Mouse (Mus musculus) bone marrow macrophage, adult 2 months (primary cell): ENCODE measurements around the gene Nfil3. TPM values are rescaled to one million over a fixed set of nuclear protein-coding genes. Genes with fewer than 3 reads are reported as not detected.

Experiments
- H3K27ac ChIP-seq: 2 replicates; pipeline ENCODE4 v1.5.1; 2012; ENCODE audit warnings: low read depth, low read length; ENCODE audit not compliant: insufficient read depth
- H3K4me1 ChIP-seq: 2 replicates; pipeline ENCODE4 v1.6.1; 2012; ENCODE audit warnings: low read length; ENCODE audit not compliant: control insufficient read depth, insufficient read depth
- H3K4me3 ChIP-seq: 2 replicates; pipeline ENCODE4 v1.5.1; 2012; ENCODE audit warnings: mild to moderate bottlenecking, low read length, moderate library complexity; ENCODE audit not compliant: insufficient read depth
- CTCF ChIP-seq: IDR thresholded peaks from 2 replicates; pipeline ENCODE4 v1.5.1; 2012; ENCODE audit warnings: low read depth, mild to moderate bottlenecking, low read length, moderate library complexity
- POLR2A ChIP-seq: IDR thresholded peaks from 2 replicates; pipeline ENCODE4 v1.6.1; 2012; ENCODE audit warnings: mild to moderate bottlenecking, low read depth, low read length, borderline replicate concordance
- polyA plus RNA-seq: library from polyadenylated mRNA; stranded (reverse); fragments of >200 nt; gene quantifications from 2 replicates; pipeline ENCODE4 v1.2.4, GENCODE M21; 2012; ENCODE audit not compliant: missing spikeins, insufficient read depth, insufficient read length

Nfil3 gene
- polyA plus RNA-seq, 1 experiment, result 11.7 TPM

- no peak overlapping the region; the same call in 1 of the 2 replicates for H3K4me3 ChIP-seq
- TF ChIP-seq POLR2A (no peak), CTCF (no peak)
- peaks cover 25% of the 10 kb centered on the region for H3K4me1 ChIP-seq
- no peak overlapping the region for H3K27ac ChIP-seq
Observed at GRCm38 (mm10) chr13:52977221-52977609, 3.7 kb downstream of the Nfil3 start.

GRCm38 (mm10) chr13:52976510-52977220, 4.2 kb downstream of the Nfil3 start:
- no peak for TF ChIP-seq POLR2A
- TF ChIP-seq CTCF, result no peak
- peaks cover 24% of the 10 kb centered on the region for H3K4me1 ChIP-seq
- peak overlapping the region; percentile 18; the same call in 1 of the 2 replicates for H3K4me3 ChIP-seq
- H3K27ac ChIP-seq, result no peak overlapping the region

DNA sequence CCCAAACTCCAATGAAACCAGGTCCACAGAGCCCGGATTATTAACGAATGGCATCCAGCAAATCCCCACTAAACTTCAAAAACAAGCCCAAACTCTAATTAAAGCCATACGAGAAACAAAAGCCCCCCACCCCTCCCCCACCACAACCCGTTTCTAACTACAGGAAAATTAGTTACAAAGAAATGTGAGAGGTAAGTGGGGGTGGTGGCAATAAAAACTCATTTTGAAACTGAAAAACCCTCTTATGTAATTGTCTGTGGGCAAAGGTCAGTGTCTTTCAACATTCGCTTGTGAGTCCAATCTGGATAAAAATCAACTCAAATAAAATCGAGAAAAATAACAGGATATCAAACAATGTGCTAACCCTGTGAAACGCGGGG, 4.8 kb downstream of the Nfil3 start:
- Histone ChIP-seq H3K27ac (no peak overlapping the region), H3K4me3 (no peak overlapping the region), H3K4me1 (peaks cover 24% of the 10 kb centered on the region)
- TF ChIP-seq POLR2A, result no peak
- no peak for TF ChIP-seq CTCF

DNA sequence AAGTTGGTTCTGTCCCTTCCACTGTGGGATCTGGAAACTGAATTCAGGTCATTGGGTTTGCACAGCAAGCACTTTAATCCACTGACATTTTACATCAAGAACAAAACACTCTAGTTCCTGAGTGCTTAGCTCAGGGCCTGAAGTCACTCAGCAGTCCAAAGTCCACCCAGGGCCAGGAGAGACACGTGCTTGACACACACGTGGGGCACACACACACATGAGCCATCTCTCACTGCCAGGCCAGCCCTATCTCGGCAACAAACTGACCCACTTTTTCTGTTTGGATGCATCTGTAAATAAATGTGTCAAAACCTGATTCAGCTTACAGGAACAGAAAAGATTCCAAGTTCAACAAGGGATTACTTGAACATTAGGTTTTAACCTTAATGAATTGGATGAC, 6.2 kb downstream of the Nfil3 start:
- H3K27ac ChIP-seq, result no peak overlapping the region
- no peak overlapping the region for H3K4me3 ChIP-seq
- TF ChIP-seq CTCF, result no peak
- no peak for TF ChIP-seq POLR2A
- H3K4me1 ChIP-seq, result peaks cover 24% of the 10 kb centered on the region

DNA sequence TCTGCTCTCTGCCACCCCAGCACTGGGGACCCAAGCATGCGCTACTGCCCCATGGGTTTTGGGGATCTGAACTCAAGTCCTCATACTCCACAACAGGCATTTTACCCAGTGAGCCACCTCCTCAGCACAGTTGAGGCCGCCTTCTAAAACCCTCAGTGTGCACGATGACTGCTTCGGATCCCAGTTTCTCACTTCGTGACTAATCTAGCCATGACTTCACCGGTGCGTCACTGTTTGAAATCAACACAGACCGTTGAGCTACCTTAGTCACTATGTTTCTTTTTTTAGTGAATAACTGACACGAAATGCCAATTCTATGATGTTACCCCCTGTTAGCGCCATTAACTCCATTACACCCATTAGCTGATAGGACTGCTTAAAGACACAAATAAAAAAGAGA, 7.4 kb downstream of the Nfil3 start:
- Histone ChIP-seq H3K27ac (no peak overlapping the region), H3K4me3 (no peak overlapping the region), H3K4me1 (peaks cover 24% of the 10 kb centered on the region)
- TF ChIP-seq CTCF (no peak), POLR2A (no peak)

- peaks cover 21% of the 10 kb centered on the region for H3K4me1 ChIP-seq
Observed at GRCm38 (mm10) chr13:52972626-52973025, 8.2 kb downstream of the Nfil3 start.

GRCm38 (mm10) chr13:52970876-52971275, 10.0 kb downstream of the Nfil3 start:
- H3K4me3 ChIP-seq, result no peak overlapping the region
- TF ChIP-seq CTCF (no peak), POLR2A (no peak)
- no peak overlapping the region for H3K27ac ChIP-seq
- H3K4me1 ChIP-seq, result peaks cover 9% of the 10 kb centered on the region

More at GRCm38 (mm10) chr13:52972626-52973025, 8.2 kb downstream of the Nfil3 start:
- Histone ChIP-seq H3K4me3 (no peak overlapping the region), H3K27ac (no peak overlapping the region)
- TF ChIP-seq CTCF (no peak), POLR2A (no peak)

DNA sequence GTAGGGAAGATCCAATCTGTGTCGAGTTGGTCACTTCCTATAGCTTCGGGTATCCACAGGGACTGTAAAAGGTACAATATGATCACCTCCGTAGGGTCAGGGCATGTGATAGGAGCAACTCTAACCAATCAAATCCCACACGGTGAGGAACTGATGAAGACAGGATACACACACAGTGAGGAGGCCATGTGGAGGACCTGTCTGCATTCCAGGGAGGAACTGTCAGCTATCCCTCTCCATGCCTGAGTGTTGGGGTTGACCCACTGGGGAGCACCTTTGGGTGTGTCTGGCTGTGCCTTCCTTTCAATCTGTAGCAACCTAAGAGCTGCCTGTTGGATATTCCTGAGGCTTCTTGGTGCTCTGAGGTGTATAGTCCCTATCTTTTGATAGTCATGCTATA, 18.0 kb downstream of the Nfil3 start:
- Histone ChIP-seq H3K4me1 (peaks cover 13% of the 10 kb centered on the region), H3K4me3 (no peak overlapping the region), H3K27ac (peak overlapping the region; percentile 17; the same call in 1 of the 2 replicates)
- TF ChIP-seq CTCF (no peak), POLR2A (no peak)

GRCm38 (mm10) chr13:52962361-52962760, 18.5 kb downstream of the Nfil3 start:
- no peak overlapping the region for H3K4me3 ChIP-seq
- peaks cover 13% of the 10 kb centered on the region for H3K4me1 ChIP-seq
- TF ChIP-seq POLR2A (no peak), CTCF (no peak)
- peak overlapping the region; percentile 17; the same call in 1 of the 2 replicates for H3K27ac ChIP-seq

DNA sequence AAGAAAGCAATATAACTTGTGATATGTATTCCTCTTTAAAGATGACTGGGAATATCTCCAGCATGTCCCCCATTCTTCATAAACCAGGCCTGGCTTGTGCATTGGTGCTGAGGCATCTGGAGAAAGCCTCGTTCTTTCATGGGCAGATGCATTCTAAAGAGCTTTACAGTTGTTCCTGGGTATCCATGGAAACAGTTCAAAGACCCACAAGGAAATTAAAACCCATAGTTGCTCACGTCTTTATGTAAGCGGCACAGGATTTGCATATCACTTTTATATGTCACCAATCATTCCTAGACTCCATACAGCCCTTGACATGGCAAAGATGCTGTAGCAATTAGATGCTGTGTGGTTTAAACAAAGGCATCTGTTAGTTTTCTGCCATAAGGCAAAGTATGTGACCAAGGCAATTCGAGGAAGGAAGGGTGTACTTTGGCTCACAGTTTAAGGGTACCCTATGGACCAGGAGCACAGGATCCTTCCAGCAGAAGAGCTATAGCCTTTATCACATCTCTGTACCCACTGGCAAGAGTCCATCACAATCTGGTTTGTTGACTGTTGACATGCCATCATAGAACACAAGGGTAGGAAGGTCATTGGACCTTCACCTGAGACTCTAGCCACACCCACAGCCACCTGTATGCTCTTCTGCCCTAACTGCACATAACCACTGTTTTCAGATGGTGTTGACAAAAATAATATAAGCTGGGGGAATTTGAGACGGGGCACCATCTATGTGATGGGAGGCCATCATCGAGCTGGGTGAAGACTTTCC, 26.9 kb downstream of the Nfil3 start:
- Histone ChIP-seq H3K27ac (no peak overlapping the region), H3K4me3 (no peak overlapping the region), H3K4me1 (no peaks in the 10 kb centered on the region)
- TF ChIP-seq CTCF, result no peak
- TF ChIP-seq POLR2A, result no peak
